Mouse (Mus musculus) liver, embryonic 12.5 days (tissue): Measurements from ENCODE around the gene Cd300ld2. TPM values are rescaled to one million over a fixed set of nuclear protein-coding genes. Genes with fewer than 3 reads are reported as not detected.
"Not testable (repeated sequence)": the region's sequence is repeated elsewhere in the genome, so short reads cannot be mapped to it uniquely, and the experiment has no call there.

Source experiments
- ATAC-seq: fragments of 200-750 bp; cut with Nextera tagmentation; 2 replicates; pipeline ENCODE4 v1.8.0; 2017; ENCODE audit warnings: moderate number of reproducible peaks, mild to moderate bottlenecking, moderate library complexity
- H3K27ac ChIP-seq: fragments of 300-500 bp; sonication (generic); 2 replicates; pipeline ENCODE4 v1.5.1; 2016; ENCODE audit warnings: mild to moderate bottlenecking
- H3K27me3 ChIP-seq: fragments of 300-500 bp; sonication (generic); replicated peaks from 2 replicates; pipeline ENCODE4 v1.6.1; 2016; ENCODE audit warnings: mild to moderate bottlenecking, moderate library complexity
- H3K36me3 ChIP-seq: fragments of 300-500 bp; sonication (generic); 2 replicates; pipeline ENCODE4 v1.6.1; 2016; ENCODE audit warnings: mild to moderate bottlenecking, moderate library complexity
- H3K4me1 ChIP-seq: fragments of 300-500 bp; sonication (generic); 2 replicates; pipeline ENCODE4 v1.6.1; 2016
- H3K4me2 ChIP-seq: fragments of 300-500 bp; sonication (generic); 2 replicates; pipeline ENCODE4 v1.6.1; 2016; ENCODE audit warnings: mild to moderate bottlenecking, moderate library complexity
- H3K4me3 ChIP-seq: fragments of 300-500 bp; sonication (generic); 2 replicates; pipeline ENCODE4 v1.5.1; 2016; ENCODE audit warnings: mild to moderate bottlenecking, moderate library complexity
- H3K9ac ChIP-seq: fragments of 300-500 bp; sonication (generic); 2 replicates; pipeline ENCODE4 v1.6.1; 2016; ENCODE audit warnings: mild to moderate bottlenecking, moderate library complexity
- H3K9me3 ChIP-seq: fragments of 300-500 bp; sonication (generic); replicated peaks from 2 replicates; pipeline ENCODE4 v1.6.1; 2016; ENCODE audit warnings: mild to moderate bottlenecking, moderate library complexity
- WGBS: fragments of 180-500 bp; shearing (Covaris S2); methylation state at CpG from one replicate; pipeline ENCODE4 v1.1.7; 2016; ENCODE audit not compliant: insufficient replicate concordance; 5-methylcytosine and 5-hydroxymethylcytosine counted together
- polyA plus RNA-seq: library from polyadenylated mRNA; unstranded; fragments of >200 nt; fragmentation: Nextera tagmentation; extraction: Ambion mirVana; gene quantifications from 2 replicates; pipeline ENCODE4 v1.2.1, GENCODE M21; 2016

Gene Cd300ld2
- not detected in 2 replicates for polyA plus RNA-seq

- not testable (repeated sequence) for H3K4me2 ChIP-seq, H3K9me3 ChIP-seq, H3K4me1 ChIP-seq, H3K4me3 ChIP-seq, ATAC-seq, H3K9ac ChIP-seq, H3K36me3 ChIP-seq, H3K27ac ChIP-seq, H3K27me3 ChIP-seq
- WGBS: no CpG with 5 or more reads among the region's 7 CpGs
Observed at GRCm38 (mm10) chr11:115016093-115016492, at the start of gene Cd300ld2. TSS of gene Cd300ld2 (minus strand) at chr11:115016193.

- Histone ChIP-seq H3K27me3 (no peaks in the 10 kb centered on the region), H3K9ac (no peak within 1 kb of the TSS), H3K9me3 (no peaks in the 10 kb centered on the region), H3K4me3 (no peak within 1 kb of the TSS), H3K36me3 (no peaks in the 10 kb centered on the region), H3K4me1 (no peaks in the 10 kb centered on the region), H3K4me2 (no peak within 1 kb of the TSS), H3K27ac (no peak within 1 kb of the TSS)
- WGBS: 12% methylated on average over 5 of the region's 5 CpGs
- no peak for ATAC-seq
Observed at GRCm38 (mm10) chr11:115062077-115062476, 46.1 kb upstream of the Cd300ld2 start, which contains the start of gene Cd300e. TSS of gene Cd300e (minus strand) at chr11:115062177.

GRCm38 (mm10) chr11:115059797-115060196, 43.8 kb upstream of the Cd300ld2 start:
- Histone ChIP-seq H3K27me3 (no peaks in the 10 kb centered on the region), H3K27ac (no peak overlapping the region), H3K4me3 (no peak overlapping the region), H3K4me1 (no peaks in the 10 kb centered on the region), H3K9me3 (no peaks in the 10 kb centered on the region), H3K9ac (no peak overlapping the region), H3K4me2 (no peak overlapping the region), H3K36me3 (no peaks in the 10 kb centered on the region)
- 43% methylated on average over 2 of the region's 2 CpGs for WGBS
- ATAC-seq: no peak

GRCm38 (mm10) chr11:115058701-115059100, 42.7 kb upstream of the Cd300ld2 start:
- Histone ChIP-seq H3K27me3 (no peaks in the 10 kb centered on the region), H3K9me3 (no peaks in the 10 kb centered on the region), H3K4me3 (no peak overlapping the region), H3K27ac (no peak overlapping the region), H3K9ac (no peak overlapping the region), H3K4me1 (no peaks in the 10 kb centered on the region), H3K4me2 (no peak overlapping the region), H3K36me3 (no peaks in the 10 kb centered on the region)
- WGBS: 51% methylated on average over 4 of the region's 4 CpGs
- no peak for ATAC-seq

GRCm38 (mm10) chr11:115054537-115054936, 38.5 kb upstream of the Cd300ld2 start:
- no peak for ATAC-seq
- no peaks in the 10 kb centered on the region for H3K36me3 ChIP-seq
- H3K4me2 ChIP-seq: no peak overlapping the region
- H3K27ac ChIP-seq: no peak overlapping the region
- no peaks in the 10 kb centered on the region for H3K4me1 ChIP-seq
- H3K9ac ChIP-seq: no peak overlapping the region
- no peak overlapping the region for H3K4me3 ChIP-seq
- no peaks in the 10 kb centered on the region for H3K9me3 ChIP-seq
- no peaks in the 10 kb centered on the region for H3K27me3 ChIP-seq

- Histone ChIP-seq H3K4me3 (no peak overlapping the region), H3K36me3 (no peaks in the 10 kb centered on the region), H3K9me3 (no peaks in the 10 kb centered on the region), H3K4me2 (no peak overlapping the region), H3K27me3 (no peaks in the 10 kb centered on the region), H3K9ac (no peak overlapping the region), H3K27ac (no peak overlapping the region), H3K4me1 (no peaks in the 10 kb centered on the region)
- no peak for ATAC-seq
- 59% methylated on average over 1 of the region's 1 CpGs for WGBS
Observed at GRCm38 (mm10) chr11:115052991-115053390, 37.0 kb upstream of the Cd300ld2 start.

- 3% methylated on average over 9 of the region's 9 CpGs for WGBS
- H3K36me3 ChIP-seq: no peaks in the 10 kb centered on the region
Observed at GRCm38 (mm10) chr11:115052206-115052605, 36.2 kb upstream of the Cd300ld2 start.

GRCm38 (mm10) chr11:115049282-115049895, 33.4 kb upstream of the Cd300ld2 start:
- Histone ChIP-seq H3K27ac (no peak overlapping the region), H3K27me3 (no peaks in the 10 kb centered on the region), H3K4me3 (no peak overlapping the region), H3K9ac (no peak overlapping the region), H3K4me1 (no peaks in the 10 kb centered on the region), H3K36me3 (no peaks in the 10 kb centered on the region), H3K4me2 (no peak overlapping the region), H3K9me3 (no peaks in the 10 kb centered on the region)
- no peak for ATAC-seq
- WGBS: 32% methylated on average over 3 of the region's 3 CpGs

More at GRCm38 (mm10) chr11:115052206-115052605, 36.2 kb upstream of the Cd300ld2 start:
- Histone ChIP-seq H3K27me3 (no peaks in the 10 kb centered on the region), H3K4me1 (no peaks in the 10 kb centered on the region), H3K4me3 (no peak overlapping the region), H3K4me2 (no peak overlapping the region), H3K27ac (no peak overlapping the region), H3K9ac (no peak overlapping the region), H3K9me3 (no peaks in the 10 kb centered on the region)
- ATAC-seq: no peak

- Histone ChIP-seq H3K36me3 (no peaks in the 10 kb centered on the region), H3K9ac (no peak within 1 kb of the TSS), H3K27ac (no peak within 1 kb of the TSS), H3K4me2 (no peak within 1 kb of the TSS), H3K9me3 (no peaks in the 10 kb centered on the region), H3K4me1 (no peaks in the 10 kb centered on the region), H3K4me3 (no peak within 1 kb of the TSS), H3K27me3 (no peaks in the 10 kb centered on the region)
- no peak for ATAC-seq
- WGBS: 45% methylated on average over 2 of the region's 2 CpGs
Observed at GRCm38 (mm10) chr11:115048259-115048658, 32.3 kb upstream of the Cd300ld2 start, which contains the start of gene Cd300ld3. TSS of gene Cd300ld3 (minus strand) at chr11:115048409.

- H3K36me3 ChIP-seq, H3K4me2 ChIP-seq, H3K9me3 ChIP-seq, H3K4me3 ChIP-seq, H3K9ac ChIP-seq, H3K4me1 ChIP-seq, H3K27ac ChIP-seq, ATAC-seq, H3K27me3 ChIP-seq: not testable (repeated sequence)
- WGBS: no CpG with 5 or more reads among the region's 6 CpGs
Observed at GRCm38 (mm10) chr11:115037669-115038068, 21.7 kb upstream of the Cd300ld2 start, which contains the start of gene Cd300ld5. TSS of gene Cd300ld5 (minus strand) at chr11:115037769.

- not testable (repeated sequence) for H3K4me3 ChIP-seq, H3K27ac ChIP-seq, H3K27me3 ChIP-seq, ATAC-seq, H3K9me3 ChIP-seq, H3K9ac ChIP-seq, H3K4me2 ChIP-seq, H3K36me3 ChIP-seq, H3K4me1 ChIP-seq
- no CpG with 5 or more reads among the region's 6 CpGs for WGBS
Observed at GRCm38 (mm10) chr11:115026912-115027311, 10.9 kb upstream of the Cd300ld2 start, which contains the start of gene Cd300ld4. TSS of gene Cd300ld4 (minus strand) at chr11:115027012.

- Histone ChIP-seq H3K4me1 (no peaks in the 10 kb centered on the region), H3K9ac (no peak overlapping the region), H3K4me3 (no peak overlapping the region), H3K27ac (no peak overlapping the region), H3K36me3 (no peaks in the 10 kb centered on the region), H3K4me2 (no peak overlapping the region), H3K9me3 (no peaks in the 10 kb centered on the region), H3K27me3 (no peaks in the 10 kb centered on the region; the same call in 1 of the 2 replicates)
- ATAC-seq: no peak
- 28% methylated on average over 5 of the region's 5 CpGs for WGBS
Observed at GRCm38 (mm10) chr11:115004070-115004469, 11.9 kb downstream of the Cd300ld2 start.
